Mouse (Mus musculus) layer of hippocampus, adult 9-11 months (tissue): ENCODE measurements around the gene Arid5b.

Experiments used
- DNase-seq: peaks from one replicate; pipeline ENCODE4 v3.0.0; 2022

Gene Arid5b

GRCm38 (mm10) chr10:68134071-68134470 is 144.5 kb downstream of the Arid5b start:
- DNase-seq = no peak

GRCm38 (mm10) chr10:68132636-68133035 is 145.9 kb downstream of the Arid5b start:
- DNase-seq = no peak

- DNase-seq = no peak
Measured at GRCm38 (mm10) chr10:68132154-68132553, 146.4 kb downstream of the Arid5b start.

- no peak for DNase-seq
Measured at GRCm38 (mm10) chr10:68129651-68130050, 148.9 kb downstream of the Arid5b start.

GRCm38 (mm10) chr10:68129009-68129408 is 149.5 kb downstream of the Arid5b start:
- no peak for DNase-seq

- no peak for DNase-seq
Measured at GRCm38 (mm10) chr10:68128441-68128848, 150.1 kb downstream of the Arid5b start.

- DNase-seq = no peak
Measured at GRCm38 (mm10) chr10:68127604-68128256, 150.8 kb downstream of the Arid5b start.

GRCm38 (mm10) chr10:68127104-68127503 is 151.4 kb downstream of the Arid5b start:
- no peak for DNase-seq

- no peak for DNase-seq
Measured at GRCm38 (mm10) chr10:68126551-68126950, 152.0 kb downstream of the Arid5b start.

- no peak for DNase-seq
Measured at GRCm38 (mm10) chr10:68125919-68126550, 152.5 kb downstream of the Arid5b start.

- DNase-seq = no peak
Measured at GRCm38 (mm10) chr10:68124985-68125384, 153.6 kb downstream of the Arid5b start.

- no peak for DNase-seq
Measured at GRCm38 (mm10) chr10:68123446-68123845, 155.1 kb downstream of the Arid5b start.

GRCm38 (mm10) chr10:68121960-68122359 is 156.6 kb downstream of the Arid5b start:
- no peak for DNase-seq

GRCm38 (mm10) chr10:68121251-68121650 is 157.3 kb downstream of the Arid5b start:
- DNase-seq = no peak

GRCm38 (mm10) chr10:68120011-68120410 is 158.5 kb downstream of the Arid5b start:
- no peak for DNase-seq

GRCm38 (mm10) chr10:68119285-68119684 is 159.3 kb downstream of the Arid5b start:
- no peak for DNase-seq

- no peak for DNase-seq
Measured at GRCm38 (mm10) chr10:68114955-68115354, 163.6 kb downstream of the Arid5b start.

GRCm38 (mm10) chr10:68113645-68114044 is 164.9 kb downstream of the Arid5b start:
- DNase-seq = no peak

- no peak for DNase-seq
Measured at GRCm38 (mm10) chr10:68112983-68113382, 165.6 kb downstream of the Arid5b start.

- DNase-seq = no peak
Measured at GRCm38 (mm10) chr10:68110607-68111006, 167.9 kb downstream of the Arid5b start.

GRCm38 (mm10) chr10:68110182-68110581 is 168.4 kb downstream of the Arid5b start:
- DNase-seq = no peak

- no peak for DNase-seq
Measured at GRCm38 (mm10) chr10:68109651-68110050, 168.9 kb downstream of the Arid5b start.

GRCm38 (mm10) chr10:68107716-68108115 is 170.8 kb downstream of the Arid5b start:
- DNase-seq = no peak

- no peak for DNase-seq
Measured at GRCm38 (mm10) chr10:68106351-68106950, 172.1 kb downstream of the Arid5b start.
